Mouse (Mus musculus): ENCODE results near the gene Btla. TPM values are rescaled to one million over a fixed set of nuclear protein-coding genes. Genes with fewer than 3 reads are reported as not detected.
A peak's percentile ranks its signal among the peaks of the same experiment; 100 is the strongest.

Gene Btla
- under 1 TPM; 0.44 to 0.86 TPM for total RNA-seq (2021)
- 0.67 and 0.74 TPM in 2 replicates for polyA plus RNA-seq (2012; rRNA removed)
- long read RNA-seq, result 0 reads

DNA sequence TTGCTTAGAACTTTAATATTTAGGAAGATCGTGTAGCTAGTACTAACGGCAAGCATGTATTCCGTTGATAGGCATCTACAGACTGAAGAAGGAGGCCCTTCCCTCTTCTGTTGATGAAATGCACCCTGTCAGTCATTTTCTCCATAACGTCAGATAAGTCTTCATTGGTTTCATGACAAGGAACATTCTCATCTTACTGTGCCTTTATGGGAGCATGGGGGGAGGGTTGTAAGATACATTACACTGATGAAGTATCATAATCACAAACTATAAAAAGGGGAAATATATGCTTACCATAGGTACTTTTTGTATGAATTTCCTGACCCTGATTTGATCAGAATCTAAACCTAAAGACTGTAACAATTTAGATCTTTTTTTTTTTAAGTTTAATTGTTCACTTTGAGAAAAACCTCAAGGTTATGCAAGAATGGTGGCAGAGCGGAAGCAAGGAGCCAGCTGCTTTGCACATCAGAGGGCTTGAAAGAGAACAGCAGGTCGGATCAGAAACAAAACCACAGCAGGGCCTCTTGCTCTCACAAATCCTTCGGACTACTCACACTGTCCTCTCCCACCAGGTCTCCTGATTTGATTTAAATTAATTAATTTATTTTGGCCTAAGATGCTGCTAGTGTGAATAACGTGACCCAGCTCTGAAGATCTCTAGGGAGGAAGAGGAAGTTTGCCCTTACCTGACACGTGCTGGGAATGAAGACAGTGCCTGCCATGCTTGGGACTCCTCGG, at the start of gene Btla:
Gene Btla, plus strand, starts transcription at position 668 of the 741 bp plus-strand sequence.
- DNase-seq, result peak in 1 of 2 experiments; percentile 6
- Histone ChIP-seq H3K27me3 (ENCODE audit: control insufficient read depth, insufficient read depth, low read length) (no peaks in the 10 kb centered on the region), H3K27ac (no peak within 1 kb of the TSS), H3K4me3 (no peak within 1 kb of the TSS), H3K9ac (ENCODE audit: low read depth, low read length) (no peak within 1 kb of the TSS), H3K36me3 (ENCODE audit: control insufficient read depth, insufficient read depth, low read length) (no peaks in the 10 kb centered on the region), H3K4me1 (ENCODE audit: control insufficient read depth, insufficient read depth, low read length) (no peaks in the 10 kb centered on the region; the same call in 1 of the 2 replicates), H3K79me2 (replicated peaks; ENCODE audit: control insufficient read depth, insufficient read depth, low read length) (no peaks in the 10 kb centered on the region)
- intact Hi-C loops (cut with DNase I), result no loop called here
- TF ChIP-seq CTCF (IDR thresholded peaks at IDR 0.05), result no peak
- TF ChIP-seq EP300 (IDR thresholded peaks at IDR 0.05; ENCODE audit: insufficient read depth, low read depth, low read length), result no peak
- 55% methylated on average over 10 of the region's 10 CpGs for WGBS

DNA sequence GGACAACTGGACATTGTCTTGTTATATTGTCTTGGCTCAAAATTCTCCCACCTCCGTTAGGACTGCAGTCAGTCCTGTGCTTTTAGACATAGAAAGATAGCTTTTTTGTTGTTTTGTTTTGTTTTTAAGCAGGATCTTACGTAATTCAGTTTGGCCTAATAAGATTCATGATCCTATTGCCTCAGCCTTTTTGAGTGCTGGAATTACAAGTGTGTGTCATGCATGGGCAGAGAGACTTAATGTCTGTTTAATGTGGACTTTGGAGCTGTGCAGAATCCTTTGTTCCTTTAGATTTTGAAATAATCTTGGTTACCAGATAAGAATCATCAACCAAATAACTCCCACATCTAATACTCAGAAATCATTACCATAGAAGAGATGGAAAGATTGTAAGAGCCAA, 45.6 kb upstream of the Btla start:
- intact Hi-C loops (cut with DNase I), result no loop called here
- TF ChIP-seq EP300 (IDR thresholded peaks at IDR 0.05; ENCODE audit: insufficient read depth, low read depth, low read length) (no peak), POLR2A (IDR thresholded peaks at IDR 0.05; ENCODE audit: insufficient read depth, low read depth, low read length) (no peak), CTCF (IDR thresholded peaks at IDR 0.05) (no peak)
- Histone ChIP-seq H3K36me3 (ENCODE audit: control insufficient read depth, insufficient read depth, low read length) (peaks cover 2% of the 10 kb centered on the region; the same call in 1 of the 2 replicates), H3K9ac (ENCODE audit: low read depth, low read length) (no peak overlapping the region), H3K27me3 (ENCODE audit: control insufficient read depth, insufficient read depth, low read length) (no peaks in the 10 kb centered on the region), H3K79me2 (replicated peaks; ENCODE audit: control insufficient read depth, insufficient read depth, low read length) (no peaks in the 10 kb centered on the region), H3K4me1 (ENCODE audit: control insufficient read depth, insufficient read depth, low read length) (no peaks in the 10 kb centered on the region), H3K4me3 (no peak overlapping the region), H3K27ac (no peak overlapping the region)
- WGBS, result 88% methylated on average over 2 of the region's 2 CpGs
- no peak for DNase-seq

DNA sequence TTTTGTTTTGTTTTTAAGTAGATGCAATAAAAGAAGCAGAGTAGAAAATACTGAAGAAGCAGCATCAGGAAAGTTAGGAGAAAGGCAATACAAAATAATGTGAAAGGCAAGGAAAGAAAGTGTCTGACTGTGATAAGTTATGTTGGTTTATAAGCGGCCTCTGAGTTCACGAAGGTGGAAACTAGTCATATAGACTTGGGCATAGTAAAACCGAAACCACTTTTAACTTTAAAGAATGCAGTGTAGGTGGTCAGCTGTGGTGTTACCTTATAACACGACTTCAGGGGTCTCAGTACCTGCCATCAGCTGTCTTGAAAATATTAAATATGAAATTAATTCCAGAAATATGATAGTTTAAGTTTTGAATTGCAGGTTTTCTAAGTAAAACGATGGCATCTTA, 42.3 kb upstream of the Btla start:
- Histone ChIP-seq H3K27ac (no peak overlapping the region), H3K79me2 (replicated peaks; ENCODE audit: control insufficient read depth, insufficient read depth, low read length) (no peaks in the 10 kb centered on the region), H3K27me3 (ENCODE audit: control insufficient read depth, insufficient read depth, low read length) (no peaks in the 10 kb centered on the region), H3K4me1 (ENCODE audit: control insufficient read depth, insufficient read depth, low read length) (no peaks in the 10 kb centered on the region), H3K36me3 (ENCODE audit: control insufficient read depth, insufficient read depth, low read length) (peaks cover 3% of the 10 kb centered on the region; the same call in 1 of the 2 replicates), H3K4me3 (no peak overlapping the region), H3K9ac (ENCODE audit: low read depth, low read length) (no peak overlapping the region)
- WGBS, result 94% methylated on average over 5 of the region's 5 CpGs
- TF ChIP-seq EP300 (IDR thresholded peaks at IDR 0.05; ENCODE audit: insufficient read depth, low read depth, low read length), result no peak
- no peak for TF ChIP-seq POLR2A (IDR thresholded peaks at IDR 0.05; ENCODE audit: insufficient read depth, low read depth, low read length)
- no peak for TF ChIP-seq CTCF (IDR thresholded peaks at IDR 0.05)
- DNase-seq, result no peak
- intact Hi-C loops (cut with DNase I), result no loop called here

DNA sequence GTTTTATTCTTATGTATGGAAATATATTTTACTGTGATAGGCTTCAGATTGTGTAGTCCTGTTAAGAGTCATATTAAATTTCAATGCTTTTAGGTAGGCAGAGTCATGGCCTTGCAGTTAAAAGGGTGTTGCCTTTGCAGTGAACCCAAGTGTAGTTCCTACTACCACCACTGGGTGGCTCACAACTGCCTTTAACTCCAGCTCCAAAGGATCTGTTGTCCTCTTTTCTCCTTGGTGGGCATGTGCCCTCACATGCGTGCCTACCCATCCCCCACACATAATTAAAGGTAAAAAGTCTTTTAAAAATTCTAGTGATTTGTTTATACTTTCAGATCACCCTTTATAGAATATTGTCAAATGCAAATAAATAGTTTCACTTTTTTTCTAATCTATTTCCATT, 31.5 kb upstream of the Btla start:
- TF ChIP-seq CTCF (IDR thresholded peaks at IDR 0.05) (peak; percentile 100; the same call in 1 of the 2 replicates), POLR2A (IDR thresholded peaks at IDR 0.05; ENCODE audit: insufficient read depth, low read depth, low read length) (no peak), EP300 (IDR thresholded peaks at IDR 0.05; ENCODE audit: insufficient read depth, low read depth, low read length) (0 out of 2 replicates have a peak, but pooled peaks have one; percentile 31)
- intact Hi-C loops (cut with DNase I), result no loop called here
- no peaks in the 10 kb centered on the region for H3K27me3 ChIP-seq (ENCODE audit: control insufficient read depth, insufficient read depth, low read length)
- H3K4me1 ChIP-seq (ENCODE audit: control insufficient read depth, insufficient read depth, low read length), result no peaks in the 10 kb centered on the region
- no peak overlapping the region for H3K27ac ChIP-seq
- H3K36me3 ChIP-seq (ENCODE audit: control insufficient read depth, insufficient read depth, low read length), result no peaks in the 10 kb centered on the region
- WGBS, result 6% methylated on average over 1 of the region's 1 CpGs
- no peak overlapping the region for H3K9ac ChIP-seq (ENCODE audit: low read depth, low read length)
- DNase-seq, result peak; percentile 60 to 73
- H3K79me2 ChIP-seq (replicated peaks; ENCODE audit: control insufficient read depth, insufficient read depth, low read length), result no peaks in the 10 kb centered on the region
- H3K4me3 ChIP-seq, result no peak overlapping the region

DNA sequence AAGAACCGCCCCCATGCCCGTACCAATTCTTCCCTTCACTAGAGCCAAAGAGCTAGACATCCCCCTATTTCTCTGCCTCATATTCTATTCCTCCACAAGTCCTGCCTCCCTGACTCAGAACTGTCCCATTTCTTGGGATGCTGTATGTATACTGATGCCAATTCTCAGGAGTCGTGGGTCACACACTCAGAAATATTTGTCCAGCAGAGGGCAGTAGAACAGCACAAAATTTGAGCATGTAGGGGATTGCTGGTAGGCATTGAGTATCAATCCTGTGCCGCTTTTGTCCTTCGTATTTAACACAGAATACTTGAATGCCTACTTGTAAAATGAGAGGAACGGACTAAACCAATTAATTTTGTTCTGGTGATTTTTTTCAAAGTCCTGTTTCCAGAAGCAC, 27.3 kb upstream of the Btla start:
- intact Hi-C loops (cut with DNase I), result loop anchor here (1.0 to 5.0 kb wide), 6 partner anchors 60 to 433 kb away; no protein-coding TSS in a partner anchor
- no peaks in the 10 kb centered on the region for H3K79me2 ChIP-seq (replicated peaks; ENCODE audit: control insufficient read depth, insufficient read depth, low read length)

DNA sequence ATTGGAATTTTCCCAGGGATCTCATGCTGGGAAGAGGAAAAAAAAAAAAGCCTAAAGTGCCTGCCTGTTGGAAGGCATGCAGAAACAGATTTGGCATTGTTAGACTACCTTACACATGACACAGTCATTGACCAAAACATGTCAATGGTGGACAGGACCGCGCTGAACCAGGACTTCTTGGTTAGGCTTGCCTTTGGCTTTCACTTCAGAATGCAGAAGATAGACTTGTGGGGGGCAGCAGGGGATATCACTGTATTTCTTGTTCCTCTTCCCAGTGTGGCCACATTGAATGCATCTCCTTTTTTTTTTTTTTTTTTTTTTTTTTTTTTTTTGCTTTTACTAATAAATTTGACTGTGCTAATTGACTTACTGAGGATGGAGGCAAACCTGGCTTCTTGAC, 22.7 kb upstream of the Btla start:
- Histone ChIP-seq H3K27me3 (ENCODE audit: control insufficient read depth, insufficient read depth, low read length) (no peaks in the 10 kb centered on the region), H3K36me3 (ENCODE audit: control insufficient read depth, insufficient read depth, low read length) (no peaks in the 10 kb centered on the region), H3K79me2 (replicated peaks; ENCODE audit: control insufficient read depth, insufficient read depth, low read length) (no peaks in the 10 kb centered on the region), H3K4me3 (no peak overlapping the region), H3K4me1 (ENCODE audit: control insufficient read depth, insufficient read depth, low read length) (no peaks in the 10 kb centered on the region), H3K9ac (ENCODE audit: low read depth, low read length) (no peak overlapping the region), H3K27ac (no peak overlapping the region)
- no peak for DNase-seq
- 95% methylated on average over 2 of the region's 2 CpGs for WGBS
- TF ChIP-seq POLR2A (IDR thresholded peaks at IDR 0.05; ENCODE audit: insufficient read depth, low read depth, low read length), result no peak
- intact Hi-C loops (cut with DNase I), result no loop called here

More for the DNA sequence above, 27.3 kb upstream of the Btla start:
- Histone ChIP-seq H3K27me3 (ENCODE audit: control insufficient read depth, insufficient read depth, low read length) (no peaks in the 10 kb centered on the region), H3K4me1 (ENCODE audit: control insufficient read depth, insufficient read depth, low read length) (no peaks in the 10 kb centered on the region), H3K27ac (no peak overlapping the region), H3K9ac (ENCODE audit: low read depth, low read length) (no peak overlapping the region), H3K36me3 (ENCODE audit: control insufficient read depth, insufficient read depth, low read length) (no peaks in the 10 kb centered on the region), H3K4me3 (no peak overlapping the region)
- TF ChIP-seq CTCF (IDR thresholded peaks at IDR 0.05) (peak; percentile 79), POLR2A (IDR thresholded peaks at IDR 0.05; ENCODE audit: insufficient read depth, low read depth, low read length) (no peak), EP300 (IDR thresholded peaks at IDR 0.05; ENCODE audit: insufficient read depth, low read depth, low read length) (no peak)
- WGBS, result 28% methylated on average over 6 of the region's 6 CpGs
- DNase-seq, result peak; percentile 25 to 43

Data from heart, adult 2 months (tissue).